Mouse (Mus musculus): Measurements from ENCODE around the gene Nexn.
"Not testable (repeated sequence)": the region's sequence is repeated elsewhere in the genome, so short reads cannot be mapped to it uniquely, and the experiment has no call there.

DNA sequence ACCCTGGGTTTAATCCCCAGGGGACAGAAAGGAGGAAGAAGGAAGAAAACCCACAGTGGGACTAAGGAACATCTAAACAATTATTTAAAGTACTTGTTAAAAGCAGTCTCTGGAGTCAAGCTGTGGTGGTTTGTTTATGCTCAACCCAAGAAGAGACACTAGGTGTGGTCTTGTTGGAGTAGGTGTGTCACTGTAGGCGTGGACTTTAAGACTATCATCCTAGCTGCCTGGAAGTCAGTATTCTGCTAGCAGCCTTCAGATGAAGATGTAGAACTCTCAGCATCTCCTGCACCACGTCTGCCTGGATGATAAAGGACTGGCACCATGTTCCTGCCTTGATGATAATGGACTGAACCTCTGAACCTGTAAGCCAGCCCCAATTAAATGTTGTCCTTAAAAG is 68.9 kb downstream of the Nexn start:
- not testable (repeated sequence) for TF ChIP-seq CTCF (IDR thresholded peaks at IDR 0.05; ENCODE audit: low read depth, low read length); POLR2A (IDR thresholded peaks at IDR 0.05; ENCODE audit: borderline replicate concordance, low read depth, low read length)
